Mouse (Mus musculus) monocyte, adult 2 months (primary cell): Measurements from ENCODE around the gene Cbx1.
A peak's percentile ranks its signal among the peaks of the same experiment; 100 is the strongest.

Experiments used
- DNase-seq, 2 experiments: peaks; one replicate each; pipeline ENCODE4 v3.0.0; 2022; ENCODE audit warnings: low spot score in 2 of 2, low read depth in 1 of 2

The Cbx1 gene

GRCm38 (mm10) chr11:96814443-96814842, 25.5 kb downstream of the Cbx1 start:
- no peak for DNase-seq

DNA sequence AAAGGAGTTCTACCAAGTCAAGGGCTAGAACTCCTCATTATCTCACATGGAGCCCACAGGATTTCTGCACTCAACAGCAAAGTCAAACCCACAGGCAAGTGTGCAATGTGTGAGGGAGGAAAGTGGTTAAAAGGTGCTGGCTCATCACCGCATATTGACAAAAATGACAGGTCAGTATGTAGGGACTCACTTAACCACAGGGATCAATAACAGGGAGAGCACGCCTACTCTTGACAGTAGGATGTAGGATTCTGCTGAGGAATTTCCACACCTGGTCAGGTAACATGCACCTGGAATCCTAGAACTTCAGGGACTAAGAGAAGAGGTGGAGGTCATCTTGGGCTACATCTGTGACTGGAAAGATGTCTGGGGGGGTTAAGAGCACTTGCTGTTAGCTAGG, 27.0 kb downstream of the Cbx1 start:
- no peak for DNase-seq

GRCm38 (mm10) chr11:96816494-96816893, 27.6 kb downstream of the Cbx1 start:
- DNase-seq = no peak

GRCm38 (mm10) chr11:96816979-96817378, 28.1 kb downstream of the Cbx1 start:
- no peak for DNase-seq

DNA sequence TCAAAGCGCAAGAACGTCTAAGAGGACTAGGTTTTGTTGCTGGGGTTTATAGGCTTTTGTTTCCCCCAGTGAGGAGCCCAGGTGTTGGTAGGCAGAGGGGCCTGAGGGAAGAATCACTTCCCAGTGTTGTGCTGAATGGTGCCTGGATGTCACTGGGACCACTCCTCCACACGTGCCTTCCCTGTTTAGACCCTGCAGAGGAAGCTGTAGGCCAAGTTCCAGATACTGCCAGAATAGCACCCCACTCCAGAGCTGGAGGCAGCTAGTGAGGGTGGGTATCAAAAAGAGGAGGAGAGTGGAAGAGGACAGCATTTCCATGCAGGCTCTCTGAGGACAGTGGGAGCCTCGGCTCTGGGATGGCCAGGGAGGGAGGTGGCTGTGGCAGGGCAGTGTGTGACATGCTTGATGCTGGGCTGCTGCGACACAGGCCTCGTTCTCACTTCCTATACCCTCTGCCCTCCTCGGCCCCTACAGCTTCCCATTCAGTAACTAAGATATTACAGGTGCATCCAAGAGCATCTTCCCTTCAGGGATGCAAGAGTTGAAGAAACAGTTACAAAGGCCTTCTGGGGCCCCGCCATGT, 29.3 kb downstream of the Cbx1 start:
- no peak for DNase-seq

- DNase-seq = no peak
These were observed 33.0 kb downstream of the Cbx1 start for GRCm38 (mm10) chr11:96821956-96822355.

DNA sequence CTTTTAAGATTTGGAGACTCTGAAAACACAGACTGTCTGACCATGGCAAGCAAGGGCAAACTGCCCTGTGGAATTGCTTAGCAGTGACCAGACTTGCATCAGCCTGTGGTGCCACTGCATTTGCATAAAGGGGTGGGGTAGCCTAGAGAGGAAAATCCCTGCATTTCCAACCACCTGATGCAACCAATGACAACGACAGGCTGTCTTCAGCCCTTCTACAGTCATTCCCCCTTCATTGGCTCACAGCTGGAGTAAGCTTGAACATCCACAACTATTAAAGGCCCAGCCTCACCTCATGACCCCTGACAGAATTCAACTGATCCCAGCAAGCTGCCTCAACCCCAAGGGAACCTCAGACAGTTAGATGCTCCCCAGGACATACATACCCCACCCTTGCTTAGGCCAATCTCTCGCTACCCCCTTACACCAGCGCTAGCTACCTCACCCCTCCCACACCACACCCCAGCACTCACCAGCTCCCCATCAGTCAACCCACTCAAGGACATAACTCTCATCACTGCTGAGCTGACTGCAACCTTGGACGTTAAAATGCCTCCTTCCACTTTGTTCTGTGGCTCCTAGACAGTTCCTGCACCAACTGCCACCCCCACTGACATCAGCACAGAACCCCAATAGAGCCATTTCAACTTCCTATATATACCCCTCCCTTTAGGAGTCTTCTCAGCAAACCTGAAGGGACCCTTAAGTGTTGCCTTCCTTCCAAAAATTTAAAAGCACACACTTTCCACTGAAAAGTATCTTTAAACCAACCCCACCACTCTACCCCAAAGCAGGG, 33.9 kb downstream of the Cbx1 start:
- DNase-seq = peak in 1 of 2 experiments; percentile 35

- no peak for DNase-seq
These were observed 34.5 kb downstream of the Cbx1 start for GRCm38 (mm10) chr11:96823471-96823837.

DNA sequence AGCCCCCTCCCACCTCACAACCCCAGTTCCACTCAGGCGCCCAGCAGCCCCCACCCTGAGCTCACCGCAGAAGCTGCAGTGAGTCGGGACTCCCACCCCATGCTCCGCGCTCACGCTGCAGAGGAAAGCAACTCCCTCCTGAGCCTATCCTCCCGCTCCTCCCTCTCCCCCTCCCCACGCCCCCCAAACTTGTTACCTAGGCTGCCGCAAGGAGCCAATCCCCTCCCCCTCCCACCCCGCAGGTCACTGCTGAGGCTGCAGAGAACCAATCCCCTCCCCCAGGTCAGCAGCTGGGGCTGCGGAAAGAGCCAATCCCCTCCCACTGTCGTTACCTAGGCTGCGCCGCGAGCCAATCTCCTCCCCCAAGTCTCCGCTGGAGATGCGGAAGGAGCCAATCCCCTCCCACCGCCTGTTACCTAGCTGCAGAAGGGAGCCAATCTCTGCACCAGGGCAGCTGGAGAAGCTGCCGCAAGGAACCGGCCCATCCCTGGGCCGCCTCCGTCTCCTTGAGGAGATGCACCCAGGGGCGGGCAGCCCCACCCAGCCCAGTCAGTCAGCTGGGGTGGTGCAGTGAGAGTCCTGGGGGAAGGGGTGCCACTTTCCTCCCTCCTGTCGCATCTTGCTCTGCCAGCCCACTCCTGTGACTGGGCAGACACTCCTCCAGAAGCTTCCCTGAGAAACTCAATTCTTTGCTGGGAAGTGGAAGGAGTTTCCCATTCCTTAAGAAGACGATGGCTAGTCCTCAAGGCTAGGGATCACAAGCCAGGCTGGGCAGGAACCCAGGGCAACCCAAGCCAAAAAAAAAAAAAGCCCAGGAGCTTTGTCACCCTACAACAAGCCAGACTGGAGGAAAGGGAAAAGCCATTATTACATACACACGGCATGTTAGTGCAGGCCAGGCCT, 35.2 kb downstream of the Cbx1 start:
- DNase-seq = peak; percentile 27 to 67

- no peak for DNase-seq
These were observed 36.0 kb downstream of the Cbx1 start for GRCm38 (mm10) chr11:96824783-96825495.

- no peak for DNase-seq
These were observed 37.6 kb downstream of the Cbx1 start for GRCm38 (mm10) chr11:96826481-96826880.

DNA sequence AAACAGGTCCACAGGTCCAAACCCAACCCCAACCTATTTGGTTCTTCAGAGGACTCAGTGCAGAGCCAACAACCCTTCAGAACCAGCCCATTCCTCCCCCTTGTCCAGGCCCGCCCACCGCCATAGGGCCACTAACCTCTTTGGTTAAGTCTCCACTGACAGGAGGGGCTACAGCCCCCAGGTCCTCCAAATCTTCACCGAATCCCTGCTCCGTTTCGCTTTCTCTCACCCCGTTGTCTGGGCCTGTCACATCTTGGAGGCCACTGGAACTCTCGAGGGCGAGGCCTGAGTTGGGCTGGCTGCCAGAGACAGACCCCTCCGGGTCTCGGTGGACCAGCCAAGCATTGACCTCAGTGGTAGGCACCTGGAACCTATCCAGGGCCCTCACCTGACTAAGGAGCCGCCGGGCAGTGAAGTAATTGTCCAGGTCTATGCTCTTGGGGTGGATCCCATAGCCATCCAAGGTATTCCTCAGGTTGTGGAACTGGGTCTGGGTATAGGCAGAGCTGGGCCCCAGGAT, 38.2 kb downstream of the Cbx1 start:
- DNase-seq = no peak

DNA sequence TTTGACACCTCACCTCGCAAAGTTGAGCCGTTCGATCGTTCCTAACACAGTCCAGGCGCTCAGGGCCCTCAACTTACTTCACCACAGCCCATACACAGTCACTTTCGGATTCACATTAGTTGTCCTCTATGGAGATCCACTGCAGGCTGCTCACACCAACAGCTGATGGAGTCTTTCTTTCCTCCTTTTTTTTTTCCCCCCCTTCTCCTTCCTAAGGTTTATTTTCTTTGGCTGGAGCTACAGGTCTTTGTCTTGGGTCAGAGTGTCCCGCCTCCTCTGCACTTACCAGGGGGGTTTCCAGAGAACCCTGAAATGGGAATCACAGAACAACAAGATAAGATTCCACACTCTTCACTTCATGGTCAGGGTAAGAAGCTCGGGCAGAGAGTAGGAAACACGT, 39.0 kb downstream of the Cbx1 start:
- DNase-seq = no peak

GRCm38 (mm10) chr11:96828881-96829280, 40.0 kb downstream of the Cbx1 start:
- no peak for DNase-seq

DNA sequence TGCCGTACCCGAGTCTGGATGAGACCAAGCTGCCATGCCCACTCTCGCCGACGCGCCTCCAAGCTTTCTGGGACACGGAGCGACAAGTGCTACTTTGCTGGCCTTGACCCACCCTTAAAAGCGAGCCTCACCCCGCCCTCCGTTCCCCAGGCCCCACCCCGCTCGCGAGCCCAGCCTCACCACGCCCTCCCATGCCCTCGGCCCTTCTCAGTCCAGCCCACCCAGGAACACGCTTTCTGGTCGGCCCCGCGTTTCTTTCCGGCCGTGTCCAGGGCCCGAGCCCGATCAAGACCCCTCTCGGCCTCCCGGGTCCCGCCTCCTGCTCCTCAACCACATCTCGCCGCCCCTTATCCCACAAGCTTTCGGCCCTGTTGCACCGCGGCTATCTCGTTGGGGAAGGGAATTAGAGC, 40.5 kb downstream of the Cbx1 start:
- DNase-seq = peak; percentile 42 to 58

DNA sequence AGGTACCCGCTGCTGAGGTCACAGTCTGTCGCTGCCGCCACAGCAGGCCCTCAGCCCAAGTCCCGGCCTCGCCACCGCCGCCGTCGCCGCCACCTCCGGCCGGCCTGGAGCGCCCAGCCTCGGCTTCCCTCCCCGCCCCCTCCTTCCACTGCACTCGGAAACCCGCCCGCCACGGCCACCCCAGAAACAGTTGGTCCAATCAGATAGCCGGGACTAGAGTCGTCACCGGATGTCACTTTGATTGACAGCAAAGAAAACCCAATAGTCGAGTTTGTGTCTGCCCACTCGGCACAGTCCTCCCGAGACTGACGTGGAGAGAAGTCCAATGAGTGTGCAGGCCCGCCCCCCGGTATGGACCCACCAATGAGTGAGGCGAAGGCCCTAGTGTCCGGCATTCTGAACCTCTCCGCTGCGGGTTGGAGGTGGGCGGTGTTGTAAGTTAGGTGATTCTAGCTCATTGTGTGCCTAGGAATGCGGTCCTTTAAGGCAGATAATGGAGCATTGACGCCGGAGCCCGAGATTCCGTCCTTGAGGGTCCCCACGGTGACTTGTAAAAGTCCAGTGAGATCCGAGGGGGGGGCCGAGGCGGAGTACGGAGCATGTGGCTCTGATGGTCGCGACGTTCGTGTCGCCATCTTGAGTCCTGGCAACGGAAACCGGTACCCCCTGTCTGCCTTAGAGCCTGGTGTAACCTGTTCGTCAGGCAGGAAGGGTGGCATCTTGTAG, 41.0 kb downstream of the Cbx1 start, which contains the start of gene Nfe2l1:
TSS of gene Nfe2l1 (minus strand) at position 156 of the 726 bp plus-strand sequence.
- peak; percentile 95 to 96 for DNase-seq

GRCm38 (mm10) chr11:96830539-96831216, 41.8 kb downstream of the Cbx1 start:
- DNase-seq = no peak

GRCm38 (mm10) chr11:96831516-96831915, 42.6 kb downstream of the Cbx1 start:
- DNase-seq = no peak

DNA sequence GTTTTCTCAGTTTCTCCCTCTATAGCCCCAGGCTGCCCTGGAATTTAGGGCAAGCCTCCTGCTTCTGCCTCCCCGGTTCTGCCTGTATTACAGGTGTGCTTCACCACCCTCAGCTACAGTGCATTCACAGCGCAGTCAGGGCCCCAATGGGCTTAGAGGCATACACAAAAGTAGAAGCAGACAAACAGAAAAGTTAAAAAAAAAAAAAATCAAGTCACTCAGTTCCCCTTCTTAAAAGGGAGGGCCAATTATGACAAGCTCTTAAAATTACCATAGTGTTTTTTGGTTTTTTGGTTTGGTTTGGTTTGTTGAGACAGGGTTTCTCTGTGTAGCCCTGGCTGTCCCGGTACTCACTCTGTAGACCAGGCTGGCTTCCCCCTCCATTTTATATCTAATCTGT, 43.6 kb downstream of the Cbx1 start:
- DNase-seq = no peak

GRCm38 (mm10) chr11:96832973-96833372, 44.0 kb downstream of the Cbx1 start:
- peak in 1 of 2 experiments; percentile 23 for DNase-seq
